Mouse (Mus musculus) kidney, embryonic 15.5 days (tissue): ENCODE measurements around the gene Efhd1. TPM values are rescaled to one million over a fixed set of nuclear protein-coding genes. Genes with fewer than 3 reads are reported as not detected.

Experiments used
- ATAC-seq: fragments of 200-750 bp; cut with Nextera tagmentation; replicated peaks from 2 replicates; pipeline ENCODE4 v1.8.0; 2017; ENCODE audit warnings: moderate TSS enrichment; ENCODE audit not compliant: low FRiP score
- H3K27ac ChIP-seq: fragments of 300-500 bp; sonication (generic); 2 replicates; pipeline ENCODE4 v1.5.1; 2015; ENCODE audit warnings: mild to moderate bottlenecking, inconsistent platforms
- H3K27me3 ChIP-seq: fragments of 300-500 bp; sonication (generic); 2 replicates; pipeline ENCODE4 v1.6.1; 2015; ENCODE audit warnings: inconsistent platforms
- H3K36me3 ChIP-seq: fragments of 300-500 bp; sonication (generic); 2 replicates; pipeline ENCODE4 v1.6.1; 2015; ENCODE audit warnings: inconsistent platforms
- H3K4me1 ChIP-seq: fragments of 300-500 bp; sonication (generic); 2 replicates; pipeline ENCODE4 v1.6.1; 2015; ENCODE audit warnings: inconsistent platforms
- H3K4me2 ChIP-seq: fragments of 300-500 bp; sonication (generic); 2 replicates; pipeline ENCODE4 v1.6.1; 2015; ENCODE audit warnings: moderate library complexity, mild to moderate bottlenecking, inconsistent platforms
- H3K4me3 ChIP-seq: fragments of 300-500 bp; sonication (generic); replicated peaks from 2 replicates; pipeline ENCODE4 v1.5.1; 2015; ENCODE audit warnings: mild to moderate bottlenecking, inconsistent platforms
- H3K9ac ChIP-seq: fragments of 300-500 bp; sonication (generic); 2 replicates; pipeline ENCODE4 v1.6.1; 2015; ENCODE audit warnings: mild to moderate bottlenecking, inconsistent platforms
- H3K9me3 ChIP-seq: fragments of 300-500 bp; sonication (generic); replicated peaks from 2 replicates; pipeline ENCODE4 v1.6.1; 2016; ENCODE audit warnings: inconsistent platforms
- WGBS: fragments of 180-500 bp; shearing (Covaris S2); methylation state at CpG from one replicate; pipeline ENCODE4 v1.1.7; 2015; ENCODE audit warnings: mixed read lengths; 5-methylcytosine and 5-hydroxymethylcytosine counted together
- polyA plus RNA-seq: library from polyadenylated mRNA; unstranded; fragments of >200 nt; fragmentation: Nextera tagmentation; extraction: Ambion mirVana; gene quantifications from 2 replicates; pipeline ENCODE4 v1.2.1, GENCODE M21; 2015

Efhd1 gene
- polyA plus RNA-seq, 1 experiment from 2014 or later = 5.8 TPM

DNA sequence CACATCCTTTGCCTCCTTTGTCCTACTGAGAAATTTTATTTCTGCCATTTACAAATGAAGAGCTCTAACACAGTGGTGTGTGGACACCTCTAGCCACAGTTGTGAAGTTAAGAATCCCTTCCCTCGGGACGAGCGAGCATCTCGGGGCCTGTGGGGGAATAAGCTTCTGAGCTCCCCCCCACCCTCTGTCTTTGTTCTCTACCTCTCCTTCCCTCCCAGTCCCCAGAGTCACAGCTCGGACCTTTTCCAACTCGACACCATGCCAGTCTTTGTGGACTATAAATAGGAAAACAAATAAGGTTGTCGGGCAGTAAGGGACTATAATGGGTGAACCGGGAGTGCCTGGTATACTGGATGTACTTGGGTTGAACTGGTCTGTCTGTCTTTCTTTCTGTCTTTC, 27.3 kb downstream of the Efhd1 start:
- H3K9me3 ChIP-seq = no peaks in the 10 kb centered on the region
- H3K9ac ChIP-seq = no peak overlapping the region
- WGBS = 72% methylated on average over 8 of the region's 8 CpGs
- no peak overlapping the region for H3K4me3 ChIP-seq
- ATAC-seq = no peak
- no peaks in the 10 kb centered on the region for H3K36me3 ChIP-seq
- peaks cover 16% of the 10 kb centered on the region for H3K4me1 ChIP-seq
- H3K4me2 ChIP-seq = no peak overlapping the region
- no peak overlapping the region for H3K27ac ChIP-seq
- no peaks in the 10 kb centered on the region for H3K27me3 ChIP-seq

DNA sequence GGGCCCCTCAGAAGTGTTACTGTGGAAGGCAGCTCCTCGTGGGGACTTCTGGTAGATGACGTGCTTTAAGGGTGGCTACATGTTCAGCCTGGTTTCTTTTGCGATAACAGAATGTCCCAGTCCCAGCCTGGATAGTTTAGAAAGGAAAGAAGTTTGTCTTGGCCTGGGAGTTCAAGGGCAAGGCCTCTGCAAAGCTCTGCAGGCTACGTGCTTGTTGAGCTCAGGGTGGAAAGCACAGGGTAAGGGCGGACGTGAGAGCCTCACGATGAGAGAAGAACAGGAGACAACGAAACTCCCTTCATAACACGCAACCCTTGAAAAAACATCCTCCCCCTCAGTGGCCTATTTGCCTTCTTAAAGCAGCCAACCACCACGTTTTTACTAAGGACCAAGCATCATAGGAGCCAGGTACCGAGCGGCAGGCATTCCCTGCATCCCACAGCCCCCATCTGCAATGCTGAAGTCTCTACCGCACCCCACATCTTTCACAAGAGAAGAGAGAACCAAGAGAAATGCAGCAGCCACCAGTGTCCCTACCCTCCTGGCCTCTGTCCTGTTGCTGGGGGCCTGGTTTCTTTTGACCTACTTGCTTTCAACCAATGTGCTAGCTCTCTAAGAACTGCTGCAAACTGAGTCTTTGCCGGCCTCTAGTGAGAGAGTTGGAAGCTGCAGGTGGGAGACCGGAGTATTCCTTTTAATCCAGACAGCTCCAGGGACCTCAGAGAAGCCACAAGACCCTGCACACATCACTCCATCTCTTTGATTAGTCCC, 28.4 kb downstream of the Efhd1 start:
- Histone ChIP-seq H3K9me3 (no peaks in the 10 kb centered on the region), H3K4me3 (no peak overlapping the region), H3K4me1 (peaks cover 16% of the 10 kb centered on the region), H3K27ac (peak overlapping the region; percentile 15), H3K36me3 (no peaks in the 10 kb centered on the region), H3K27me3 (no peaks in the 10 kb centered on the region), H3K9ac (no peak overlapping the region), H3K4me2 (no peak overlapping the region)
- peak; percentile 68 for ATAC-seq
- WGBS = 42% methylated on average over 15 of the region's 15 CpGs

GRCm38 (mm10) chr1:87294063-87294710, 30.0 kb downstream of the Efhd1 start:
- H3K36me3 ChIP-seq = no peaks in the 10 kb centered on the region
- peak; percentile 44; the same call in 1 of the 2 replicates for ATAC-seq
- peak overlapping the region; percentile 91 for H3K27ac ChIP-seq
- peaks cover 16% of the 10 kb centered on the region for H3K4me1 ChIP-seq
- H3K27me3 ChIP-seq = no peaks in the 10 kb centered on the region
- 55% methylated on average over 4 of the region's 4 CpGs for WGBS
- H3K9me3 ChIP-seq = no peaks in the 10 kb centered on the region
- no peak overlapping the region for H3K4me2 ChIP-seq
- H3K4me3 ChIP-seq = no peak overlapping the region
- no peak overlapping the region for H3K9ac ChIP-seq

- Histone ChIP-seq H3K9me3 (no peaks in the 10 kb centered on the region), H3K27me3 (no peaks in the 10 kb centered on the region)
- WGBS = 34% methylated on average over 4 of the region's 4 CpGs
Measured at GRCm38 (mm10) chr1:87294951-87295350, 30.8 kb downstream of the Efhd1 start.

DNA sequence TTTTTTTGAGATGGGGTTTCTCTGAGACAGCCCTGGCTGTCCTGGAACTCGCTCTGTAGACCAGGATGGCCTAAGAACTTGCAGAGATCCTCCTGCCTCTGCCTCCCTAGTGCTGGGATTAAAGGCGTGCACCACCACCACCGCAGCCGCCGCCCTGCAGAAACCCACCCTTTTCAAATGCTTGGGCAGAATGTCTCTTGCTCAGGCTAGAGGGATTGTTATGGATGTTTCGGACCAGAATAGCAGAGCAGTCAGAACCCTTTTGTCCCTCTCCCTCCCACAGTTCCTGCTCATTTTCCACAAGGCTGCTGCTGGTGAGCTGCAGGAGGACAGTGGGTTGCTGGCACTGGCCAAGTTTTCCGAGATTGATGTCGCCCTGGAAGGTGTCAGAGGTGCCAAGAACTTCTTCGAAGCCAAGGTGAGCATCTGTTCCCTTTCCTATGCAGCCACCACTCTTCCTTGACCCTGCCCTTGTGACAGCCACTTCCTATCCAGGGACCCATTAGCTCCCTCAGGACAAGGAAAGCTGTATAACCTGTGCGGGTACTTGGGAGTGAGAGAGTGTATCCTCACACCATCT, 33.3 kb downstream of the Efhd1 start:
- 87% methylated on average over 10 of the region's 10 CpGs for WGBS
- H3K4me3 ChIP-seq = no peak overlapping the region
- H3K4me1 ChIP-seq = peaks cover 16% of the 10 kb centered on the region
- H3K36me3 ChIP-seq = no peaks in the 10 kb centered on the region
- no peak overlapping the region for H3K4me2 ChIP-seq
- ATAC-seq = no peak
- no peaks in the 10 kb centered on the region for H3K27me3 ChIP-seq
- H3K9ac ChIP-seq = no peak overlapping the region
- no peak overlapping the region for H3K27ac ChIP-seq
- no peaks in the 10 kb centered on the region for H3K9me3 ChIP-seq

More at GRCm38 (mm10) chr1:87294951-87295350, 30.8 kb downstream of the Efhd1 start:
- peak overlapping the region; percentile 91 for H3K27ac ChIP-seq
- no peaks in the 10 kb centered on the region for H3K36me3 ChIP-seq
- H3K4me3 ChIP-seq = no peak overlapping the region
- ATAC-seq = no peak
- H3K4me2 ChIP-seq = no peak overlapping the region
- no peak overlapping the region for H3K9ac ChIP-seq
- peaks cover 16% of the 10 kb centered on the region for H3K4me1 ChIP-seq

DNA sequence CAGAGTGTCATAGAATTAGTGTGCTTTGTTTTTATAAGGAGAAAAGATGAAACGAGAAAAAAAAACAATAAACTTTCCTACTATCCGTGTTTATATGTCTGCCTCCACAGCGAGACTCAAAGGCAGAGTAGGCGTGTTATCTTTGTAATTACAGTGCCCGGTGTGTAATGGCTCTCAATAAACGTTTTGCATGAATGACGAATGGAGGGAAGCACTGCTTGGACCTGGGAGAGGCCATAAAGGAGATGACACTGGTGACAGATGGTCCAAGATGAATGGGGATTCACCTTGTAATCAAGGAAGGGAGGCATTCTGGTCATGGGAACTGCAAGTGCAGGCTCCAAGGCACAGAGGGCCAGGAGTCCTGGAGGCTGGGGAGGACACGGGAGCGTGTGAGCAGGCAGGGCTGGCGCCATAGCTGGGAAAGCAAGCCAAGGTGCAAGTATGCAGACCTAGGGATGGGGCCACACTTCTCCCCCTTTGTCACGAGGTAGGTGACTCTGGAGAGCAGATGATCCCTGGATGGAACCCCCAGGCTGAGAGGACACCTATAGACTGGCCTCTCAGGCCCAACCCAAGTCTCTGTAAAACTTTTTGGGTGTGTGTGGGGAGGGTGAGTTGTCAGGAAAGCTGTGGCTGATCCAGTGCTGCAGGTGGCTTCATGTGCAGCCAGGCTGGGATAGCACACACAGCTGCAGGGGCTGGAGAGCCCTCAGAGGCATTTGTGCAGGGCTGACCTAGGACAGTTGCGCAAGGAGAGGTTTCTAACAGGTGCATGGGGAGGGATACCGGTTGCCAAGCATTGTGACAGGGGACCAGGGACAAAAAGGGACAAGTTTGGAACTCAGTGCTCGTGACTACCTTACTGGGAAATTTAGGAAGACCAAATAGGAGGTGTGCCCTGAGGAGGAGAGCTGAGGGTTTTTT, 36.5 kb downstream of the Efhd1 start:
- Histone ChIP-seq H3K4me2 (no peak overlapping the region), H3K9me3 (no peaks in the 10 kb centered on the region), H3K27ac (no peak overlapping the region), H3K9ac (no peak overlapping the region), H3K36me3 (no peaks in the 10 kb centered on the region), H3K27me3 (no peaks in the 10 kb centered on the region), H3K4me3 (no peak overlapping the region), H3K4me1 (peaks cover 4% of the 10 kb centered on the region; the same call in 1 of the 2 replicates)
- ATAC-seq = peak; percentile 61
- 44% methylated on average over 14 of the region's 14 CpGs for WGBS

GRCm38 (mm10) chr1:87301971-87302370, 37.8 kb downstream of the Efhd1 start:
- H3K4me3 ChIP-seq = no peak overlapping the region
- WGBS = 84% methylated on average over 2 of the region's 2 CpGs
- H3K4me2 ChIP-seq = no peak overlapping the region
- no peak overlapping the region for H3K27ac ChIP-seq
- H3K9me3 ChIP-seq = no peaks in the 10 kb centered on the region
- ATAC-seq = no peak
- H3K4me1 ChIP-seq = peaks cover 4% of the 10 kb centered on the region; the same call in 1 of the 2 replicates
- H3K36me3 ChIP-seq = no peaks in the 10 kb centered on the region
- H3K9ac ChIP-seq = no peak overlapping the region
- H3K27me3 ChIP-seq = no peaks in the 10 kb centered on the region

DNA sequence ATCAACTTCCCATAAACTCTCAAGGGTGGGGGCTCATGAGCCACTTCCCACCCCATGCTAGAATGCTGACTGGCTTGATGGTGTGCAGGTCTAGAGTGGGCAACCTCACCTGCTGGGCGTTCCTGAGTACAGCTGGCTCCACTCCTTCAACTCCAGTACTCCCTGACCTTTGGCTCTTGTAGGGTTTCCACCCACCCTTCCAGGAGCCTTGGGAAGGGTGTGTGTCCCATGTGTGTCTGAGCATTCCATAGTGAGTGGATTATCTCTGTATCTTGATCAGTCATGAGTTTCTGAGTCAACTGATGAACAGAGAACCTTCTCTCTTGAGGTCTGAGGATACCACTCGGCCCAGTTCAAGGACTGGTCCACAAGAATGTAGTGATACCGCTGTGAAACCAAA, 44.8 kb downstream of the Efhd1 start:
- Histone ChIP-seq H3K27me3 (no peaks in the 10 kb centered on the region), H3K36me3 (no peaks in the 10 kb centered on the region), H3K4me3 (no peak overlapping the region), H3K4me1 (no peaks in the 10 kb centered on the region), H3K4me2 (no peak overlapping the region), H3K9me3 (no peaks in the 10 kb centered on the region), H3K9ac (no peak overlapping the region), H3K27ac (no peak overlapping the region)
- WGBS = 90% methylated on average over 3 of the region's 3 CpGs
- no peak for ATAC-seq

DNA sequence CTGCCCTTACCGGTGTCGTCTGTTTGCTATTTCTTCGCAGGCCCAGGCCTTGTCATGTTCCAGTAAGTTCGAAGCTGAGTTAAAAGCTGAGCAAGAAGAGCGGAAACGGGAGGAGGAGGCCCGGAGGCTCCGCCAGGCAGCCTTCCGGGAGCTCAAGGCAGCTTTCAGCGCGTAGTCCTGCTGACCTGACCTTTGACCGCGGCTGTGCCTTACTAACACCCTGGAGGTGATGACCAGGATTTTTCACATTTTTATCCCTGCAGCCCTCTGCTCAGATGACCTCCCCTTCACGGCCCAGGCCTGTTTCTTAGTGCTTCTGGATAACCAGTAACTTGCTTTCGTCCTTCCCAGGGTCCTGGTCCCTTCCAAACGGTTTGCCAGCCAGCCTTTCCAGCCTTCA, 45.5 kb downstream of the Efhd1 start:
- Histone ChIP-seq H3K4me2 (no peak overlapping the region), H3K4me3 (no peak overlapping the region), H3K27me3 (no peaks in the 10 kb centered on the region), H3K4me1 (no peaks in the 10 kb centered on the region), H3K9me3 (no peaks in the 10 kb centered on the region), H3K27ac (no peak overlapping the region), H3K36me3 (no peaks in the 10 kb centered on the region), H3K9ac (no peak overlapping the region)
- ATAC-seq = no peak
- 76% methylated on average over 16 of the region's 16 CpGs for WGBS

- H3K27ac ChIP-seq = no peak overlapping the region
- no peaks in the 10 kb centered on the region for H3K9me3 ChIP-seq
- no peak overlapping the region for H3K9ac ChIP-seq
- H3K36me3 ChIP-seq = no peaks in the 10 kb centered on the region
- peaks cover 6% of the 10 kb centered on the region; the same call in 1 of the 2 replicates for H3K4me1 ChIP-seq
- H3K27me3 ChIP-seq = no peaks in the 10 kb centered on the region
- H3K4me3 ChIP-seq = no peak overlapping the region
- no peak overlapping the region for H3K4me2 ChIP-seq
- WGBS = 95% methylated on average over 2 of the region's 2 CpGs
- ATAC-seq = no peak
Measured at GRCm38 (mm10) chr1:87312681-87313080, 48.5 kb downstream of the Efhd1 start.

DNA sequence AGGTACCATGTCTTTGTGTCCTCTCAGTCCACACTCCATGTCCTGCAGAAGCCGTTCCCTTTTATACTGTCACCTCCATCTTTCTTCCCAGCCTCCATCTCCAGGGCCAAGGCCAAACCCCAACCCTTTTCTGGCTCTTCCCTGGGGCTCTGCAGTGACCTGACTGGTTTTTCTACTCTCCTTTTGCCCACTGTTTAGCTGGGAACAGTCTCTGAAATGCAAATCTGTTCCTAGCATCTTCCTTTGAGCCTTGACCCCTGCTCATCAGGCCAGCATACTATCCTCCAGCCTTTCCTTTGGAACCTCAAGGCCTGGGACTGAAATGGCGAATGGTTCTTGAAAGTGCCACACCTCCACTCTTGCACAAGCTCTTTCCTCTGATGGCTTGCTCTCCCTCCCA, 49.0 kb downstream of the Efhd1 start:
- H3K27me3 ChIP-seq = no peaks in the 10 kb centered on the region
- H3K4me2 ChIP-seq = no peak overlapping the region
- H3K4me3 ChIP-seq = no peak overlapping the region
- no peaks in the 10 kb centered on the region for H3K36me3 ChIP-seq
- no peak overlapping the region for H3K27ac ChIP-seq
- WGBS = 83% methylated on average over 2 of the region's 2 CpGs
- ATAC-seq = no peak
- H3K4me1 ChIP-seq = peaks cover 6% of the 10 kb centered on the region; the same call in 1 of the 2 replicates
- H3K9ac ChIP-seq = no peak overlapping the region
- no peaks in the 10 kb centered on the region for H3K9me3 ChIP-seq
